Mouse (Mus musculus): ENCODE results near the gene Tmcc2.
"Not testable (repeated sequence)": the region's sequence is repeated elsewhere in the genome, so short reads cannot be mapped to it uniquely, and the experiment has no call there.

The Tmcc2 gene

GRCm38 (mm10) chr1:132367692-132368506, 23.2 kb downstream of the Tmcc2 start:
- peak; percentile 86 to 89 for DNase-seq

GRCm38 (mm10) chr1:132366937-132367336, 24.1 kb downstream of the Tmcc2 start:
- no peak for DNase-seq

- no peak for DNase-seq
Observed at GRCm38 (mm10) chr1:132366235-132366634, 24.8 kb downstream of the Tmcc2 start.

- DNase-seq, result no peak
Observed at GRCm38 (mm10) chr1:132365645-132366044, 25.4 kb downstream of the Tmcc2 start.

- DNase-seq, result no peak
Observed at GRCm38 (mm10) chr1:132364896-132365557, 26.1 kb downstream of the Tmcc2 start.

GRCm38 (mm10) chr1:132364388-132364787, 26.7 kb downstream of the Tmcc2 start:
- no peak for DNase-seq

GRCm38 (mm10) chr1:132361959-132362358, 29.1 kb downstream of the Tmcc2 start:
- DNase-seq, result no peak

GRCm38 (mm10) chr1:132356841-132357240, 34.2 kb downstream of the Tmcc2 start:
- DNase-seq, result no peak

- DNase-seq, result peak; percentile 90
Observed at GRCm38 (mm10) chr1:132355841-132356242, 35.2 kb downstream of the Tmcc2 start.

- DNase-seq, result peak; percentile 51 to 68
Observed at GRCm38 (mm10) chr1:132355162-132355601, 35.9 kb downstream of the Tmcc2 start.

- DNase-seq, result no peak
Observed at GRCm38 (mm10) chr1:132354234-132354633, 36.8 kb downstream of the Tmcc2 start.

- DNase-seq, result peak in 1 of 2 experiments; percentile 40
Observed at GRCm38 (mm10) chr1:132353389-132353788, 37.7 kb downstream of the Tmcc2 start.

GRCm38 (mm10) chr1:132351058-132351457, 40.0 kb downstream of the Tmcc2 start:
- no peak for DNase-seq

GRCm38 (mm10) chr1:132349601-132350000, 41.5 kb downstream of the Tmcc2 start:
- not testable (repeated sequence) for DNase-seq

- not testable (repeated sequence) for DNase-seq
Observed at GRCm38 (mm10) chr1:132349049-132349448, 42.0 kb downstream of the Tmcc2 start.

- DNase-seq, result no peak
Observed at GRCm38 (mm10) chr1:132348401-132348800, 42.7 kb downstream of the Tmcc2 start.

- no peak for DNase-seq
Observed at GRCm38 (mm10) chr1:132346951-132347350, 44.1 kb downstream of the Tmcc2 start.

GRCm38 (mm10) chr1:132346134-132346851, 44.8 kb downstream of the Tmcc2 start:
- DNase-seq, result peak; percentile 69 to 81

- no peak for DNase-seq
Observed at GRCm38 (mm10) chr1:132345514-132345913, 45.6 kb downstream of the Tmcc2 start.

- no peak for DNase-seq
Observed at GRCm38 (mm10) chr1:132343656-132344055, 47.4 kb downstream of the Tmcc2 start.

- DNase-seq, result no peak
Observed at GRCm38 (mm10) chr1:132343191-132343590, 47.9 kb downstream of the Tmcc2 start.

GRCm38 (mm10) chr1:132342518-132342917, 48.6 kb downstream of the Tmcc2 start:
- DNase-seq, result no peak

Data from kidney, postnatal 4 days (tissue).